Mouse (Mus musculus): ENCODE measurements at regions not wholly inside any gene's neighbourhood (a gene's known extent, or its start where the extent isn't known, plus 50 kb on each side); places are given as distances from the start of the nearest gene placed in this dataset.

DNA sequence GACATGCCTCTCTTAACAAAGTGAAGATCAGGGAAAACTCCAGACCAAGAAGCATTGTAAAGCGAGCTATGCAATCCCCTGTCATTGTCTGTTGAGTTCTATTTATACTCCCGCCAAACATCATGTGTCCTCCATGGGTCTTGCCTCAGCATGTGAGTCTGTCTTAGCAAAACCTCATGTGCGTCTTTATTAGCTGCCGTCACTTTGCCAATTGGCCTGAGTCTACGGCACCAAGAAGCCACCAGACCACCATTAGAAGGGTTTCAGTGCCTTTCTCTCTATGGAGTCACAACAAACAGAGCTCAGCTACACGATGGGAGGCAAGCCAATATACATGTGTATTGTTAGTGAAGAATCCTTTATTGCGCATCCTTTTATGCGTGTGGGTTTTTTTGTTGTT is 658.6 kb upstream of the Kdm8 start:
- TF ChIP-seq CTCF (IDR thresholded peaks at IDR 0.05; ENCODE audit: low read depth) = no peak
- no peak for TF ChIP-seq EP300 (IDR thresholded peaks at IDR 0.05; ENCODE audit: low read depth)

Data from liver, postnatal 0 days (tissue).